Mouse (Mus musculus): ENCODE measurements around the gene Gm5142.

DNA sequence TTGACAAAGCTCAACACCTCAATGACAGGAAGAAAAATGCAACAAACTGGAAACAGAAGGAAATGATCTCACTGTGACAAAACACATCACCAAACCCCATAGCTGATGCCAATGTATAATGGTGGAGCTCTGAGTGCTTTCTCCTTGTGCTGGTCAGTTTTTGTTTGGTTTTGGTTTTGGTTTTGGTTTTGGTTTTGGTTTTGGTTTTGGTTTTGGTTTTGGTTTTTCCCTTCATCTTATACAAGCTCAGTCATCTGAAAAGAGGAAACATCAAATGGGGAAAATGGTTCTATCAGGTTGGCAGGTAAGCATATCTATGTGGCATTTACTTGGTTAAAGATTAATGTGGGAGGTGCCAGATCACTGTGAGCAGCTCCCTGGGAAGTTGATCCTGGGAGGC lies 7.0 kb upstream of the Gm5142 start:
- TF ChIP-seq CTCF (IDR thresholded peaks at IDR 0.05; ENCODE audit: low read depth) = no peak
- TF ChIP-seq EP300 (IDR thresholded peaks at IDR 0.05; ENCODE audit: low read depth) = no peak

Data from liver, postnatal 0 days (tissue).